Mouse (Mus musculus) cerebellum, postnatal 25 days (tissue): Measurements from ENCODE around the gene Selenos.
"Not testable (repeated sequence)": the region's sequence is repeated elsewhere in the genome, so short reads cannot be mapped to it uniquely, and the experiment has no call there.

ENCODE experiments used
- DNase-seq, 2 experiments: peaks; one replicate each; pipeline ENCODE4 v3.0.0; 2021; ENCODE audit warnings: mixed read lengths in 2 of 2

Gene Selenos

GRCm38 (mm10) chr7:66079364-66080230, at the start of gene Selenos:
Gene Selenos (plus strand): TSS chr7:66079649.
- peak; percentile 95 to 96 for DNase-seq

- no peak for DNase-seq
These were observed 42.6 kb upstream of the Selenos start for GRCm38 (mm10) chr7:66036809-66037208.

- peak; percentile 35 to 47 for DNase-seq
These were observed 41.2 kb upstream of the Selenos start for GRCm38 (mm10) chr7:66038261-66038660.

GRCm38 (mm10) chr7:66038730-66039129, 40.7 kb upstream of the Selenos start:
- DNase-seq, result peak; percentile 63 to 69

DNA sequence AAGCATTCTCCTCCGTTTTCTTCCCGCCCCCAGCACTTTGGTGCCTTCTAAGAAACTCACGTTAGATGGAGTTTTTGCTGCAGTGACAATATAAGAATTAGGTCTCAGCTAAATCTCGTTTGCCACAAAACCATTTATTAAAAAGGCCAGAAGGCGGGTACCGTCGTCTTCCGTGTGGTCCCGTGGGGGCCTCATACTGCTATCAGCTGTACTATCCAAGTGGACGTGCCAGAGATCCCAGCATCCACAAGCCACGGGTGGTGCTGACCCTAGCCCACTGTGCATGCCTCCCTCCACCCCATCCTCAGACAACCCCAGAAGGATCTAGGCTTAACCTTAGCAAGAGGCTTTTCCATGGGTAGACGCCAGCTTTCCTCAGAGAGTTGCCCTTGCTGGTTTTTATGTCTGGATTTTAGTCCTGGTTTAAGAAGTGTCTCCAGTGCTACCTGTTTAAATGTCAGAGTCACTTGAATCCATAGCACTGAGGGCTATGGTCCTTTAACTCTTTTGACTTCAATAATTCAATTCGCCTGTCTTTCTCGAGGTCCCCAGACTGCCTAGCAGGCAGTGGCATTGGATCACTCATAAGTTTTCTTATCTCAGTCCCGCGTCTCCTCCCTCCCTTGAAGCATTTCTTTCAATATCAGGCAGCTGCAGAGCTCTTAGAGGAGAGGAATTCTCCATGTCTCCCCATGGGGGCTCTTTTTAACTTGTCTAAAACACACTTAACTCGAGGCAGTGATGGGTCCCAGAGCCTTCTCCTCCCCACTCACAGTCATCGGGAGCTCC, 39.2 kb upstream of the Selenos start:
- DNase-seq, result no peak

DNA sequence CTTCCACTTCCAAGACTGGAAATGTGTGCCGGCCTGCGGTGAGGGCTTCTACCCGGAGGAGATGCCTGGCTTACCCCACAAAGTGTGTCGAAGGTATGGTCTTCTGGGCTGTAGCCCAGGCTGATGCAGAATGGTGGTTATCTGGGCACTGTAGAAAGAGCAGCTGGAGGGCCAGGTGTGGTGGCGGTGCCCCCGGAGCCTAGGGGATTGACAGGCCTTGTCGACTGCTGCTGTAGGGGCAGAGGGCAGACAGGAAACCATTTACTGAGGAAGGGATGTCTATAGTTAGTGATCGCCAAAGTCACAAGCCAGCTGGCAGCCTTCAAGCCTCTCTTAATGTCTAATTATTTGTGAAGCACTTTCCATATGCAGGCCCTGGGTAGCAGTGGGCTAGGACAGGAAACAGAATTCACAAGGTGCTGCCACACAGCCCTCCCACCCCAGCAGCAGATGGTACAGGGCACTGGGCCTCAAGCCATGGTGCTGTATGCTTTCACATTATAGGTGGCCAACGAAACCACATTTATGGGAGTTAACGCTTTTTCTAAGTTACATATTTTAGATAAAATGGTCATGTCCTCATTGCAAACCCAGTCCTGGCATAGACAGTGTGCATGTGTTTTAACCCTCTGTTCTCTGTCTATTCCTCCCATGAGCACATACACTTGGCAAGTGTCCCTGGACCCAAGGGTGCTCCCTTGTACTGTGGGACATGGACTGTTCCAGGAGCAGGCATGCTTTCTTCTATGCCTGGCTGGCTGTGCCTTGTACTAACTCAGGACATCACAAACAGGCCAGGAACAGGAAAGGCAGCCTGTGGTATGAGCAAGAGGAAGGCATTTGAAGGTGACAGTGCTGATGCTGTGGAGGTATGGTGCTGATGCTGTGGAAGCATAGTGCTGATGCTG, 35.6 kb upstream of the Selenos start, which contains the start of gene Gm45213:
Gene Gm45213, plus strand, starts transcription at position 51 of the 908 bp plus-strand sequence.
- DNase-seq, result peak; percentile 77 to 79

DNA sequence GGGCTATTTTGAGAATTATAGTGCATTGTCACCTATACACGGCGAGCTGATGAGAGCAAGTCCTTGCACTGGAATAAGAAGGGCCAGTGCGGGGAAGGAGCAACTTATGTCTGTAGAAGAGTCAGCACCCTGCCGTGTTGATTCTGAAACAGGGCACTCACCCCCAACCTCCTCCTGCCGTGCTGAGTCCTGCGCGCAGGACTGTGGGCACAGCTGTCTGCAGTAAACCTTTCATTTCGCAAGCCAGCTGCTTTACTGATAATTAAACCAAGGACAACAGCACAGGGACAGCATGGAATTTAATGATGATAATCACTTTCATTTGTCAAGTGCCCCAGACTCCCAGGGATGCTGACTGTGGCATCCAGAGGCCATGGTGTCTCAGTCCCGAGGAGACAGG, 34.8 kb upstream of the Selenos start:
- no peak for DNase-seq

DNA sequence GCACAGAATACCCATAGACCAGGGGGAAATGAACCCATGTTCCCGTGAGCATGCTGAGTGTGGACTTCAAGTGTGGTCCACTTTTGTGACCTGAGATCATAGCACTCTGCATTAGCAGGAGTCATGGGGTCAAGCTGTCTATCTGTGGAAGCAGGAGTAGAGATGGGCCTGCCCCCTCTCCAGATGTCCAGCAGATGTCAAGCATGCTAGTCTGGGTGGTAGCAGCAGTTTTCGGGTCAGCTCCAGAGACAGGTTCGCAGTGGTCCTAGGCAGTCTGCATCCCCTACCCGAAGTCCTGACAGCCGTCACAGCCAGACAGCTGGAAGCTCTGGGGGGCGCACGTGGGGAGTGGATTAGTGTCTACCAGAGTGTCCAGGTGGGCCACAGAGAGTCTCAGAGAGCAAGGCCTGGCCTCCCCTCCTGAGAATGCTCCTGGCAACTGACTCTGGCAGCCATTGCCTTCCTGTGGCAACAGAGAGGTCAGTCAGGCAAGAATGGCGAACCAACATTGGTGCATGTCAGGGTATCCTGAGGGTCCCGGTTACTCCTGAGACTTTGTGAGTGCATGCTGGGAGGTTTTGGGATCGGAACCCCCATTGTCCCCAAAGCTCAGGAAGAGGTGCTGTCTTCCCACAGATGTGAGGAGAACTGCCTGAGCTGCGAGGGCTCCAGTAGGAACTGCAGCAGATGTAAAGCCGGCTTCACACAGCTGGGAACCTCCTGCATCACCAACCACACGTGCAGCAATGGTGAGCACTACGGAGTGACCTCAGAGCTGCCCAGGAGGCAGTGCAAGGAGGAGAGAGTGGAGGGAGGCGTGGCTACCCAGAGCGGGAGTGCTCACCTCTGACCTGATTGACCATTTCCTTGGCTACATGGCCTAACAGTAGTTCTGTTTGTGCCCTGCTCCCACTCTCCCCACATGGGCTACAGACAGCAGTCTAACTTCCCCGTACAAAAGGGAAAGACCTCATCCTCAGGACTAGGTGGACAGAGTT, 32.2 kb upstream of the Selenos start:
- no peak for DNase-seq

- DNase-seq, result no peak
These were observed 31.5 kb upstream of the Selenos start for GRCm38 (mm10) chr7:66047975-66048374.

GRCm38 (mm10) chr7:66048446-66049230, 30.8 kb upstream of the Selenos start:
- no peak for DNase-seq

- no peak for DNase-seq
These were observed 25.4 kb upstream of the Selenos start for GRCm38 (mm10) chr7:66053946-66054483.

DNA sequence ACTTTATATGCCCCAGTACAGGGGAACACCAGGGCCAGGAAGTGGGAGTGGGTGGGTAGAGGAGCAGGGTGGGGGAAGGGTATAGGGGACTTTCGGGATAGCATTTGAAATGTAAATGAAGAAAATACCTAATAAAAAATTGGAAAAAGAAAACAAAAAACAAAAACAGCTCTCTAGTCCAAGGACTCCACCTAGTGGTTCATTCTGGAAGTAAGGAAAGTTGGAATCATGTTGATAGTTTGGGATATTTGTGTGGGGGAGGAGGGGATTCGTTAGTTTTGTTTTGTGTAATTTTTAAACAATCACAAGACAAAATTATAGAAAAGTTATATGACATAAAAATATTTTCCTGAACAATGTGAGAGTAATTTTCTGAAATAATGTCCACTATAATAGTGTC, 24.1 kb upstream of the Selenos start:
- DNase-seq, result not testable (repeated sequence)

DNA sequence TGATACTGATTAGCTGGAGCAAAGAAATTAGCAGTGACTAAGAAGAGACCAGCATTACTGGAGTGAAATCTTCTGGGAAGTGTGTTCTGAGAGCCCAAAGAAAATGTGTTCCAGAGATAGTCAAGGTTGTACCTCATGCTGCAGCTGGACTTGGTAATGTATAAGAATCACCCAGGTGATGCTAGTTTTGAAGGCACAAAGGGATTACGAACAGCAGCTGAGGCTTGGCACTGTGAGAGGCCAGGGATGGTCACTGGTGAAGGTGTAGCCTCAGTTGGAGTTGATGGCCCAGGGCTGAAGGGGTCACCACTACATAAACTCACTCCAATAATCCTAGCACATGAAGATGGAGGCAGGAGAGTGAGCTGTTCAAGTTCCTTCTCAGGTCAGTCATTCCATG, 20.7 kb upstream of the Selenos start, which contains the start of gene Snrpa1:
Gene Snrpa1, plus strand, starts transcription at position 301 of the 400 bp plus-strand sequence.
- DNase-seq, result no peak

DNA sequence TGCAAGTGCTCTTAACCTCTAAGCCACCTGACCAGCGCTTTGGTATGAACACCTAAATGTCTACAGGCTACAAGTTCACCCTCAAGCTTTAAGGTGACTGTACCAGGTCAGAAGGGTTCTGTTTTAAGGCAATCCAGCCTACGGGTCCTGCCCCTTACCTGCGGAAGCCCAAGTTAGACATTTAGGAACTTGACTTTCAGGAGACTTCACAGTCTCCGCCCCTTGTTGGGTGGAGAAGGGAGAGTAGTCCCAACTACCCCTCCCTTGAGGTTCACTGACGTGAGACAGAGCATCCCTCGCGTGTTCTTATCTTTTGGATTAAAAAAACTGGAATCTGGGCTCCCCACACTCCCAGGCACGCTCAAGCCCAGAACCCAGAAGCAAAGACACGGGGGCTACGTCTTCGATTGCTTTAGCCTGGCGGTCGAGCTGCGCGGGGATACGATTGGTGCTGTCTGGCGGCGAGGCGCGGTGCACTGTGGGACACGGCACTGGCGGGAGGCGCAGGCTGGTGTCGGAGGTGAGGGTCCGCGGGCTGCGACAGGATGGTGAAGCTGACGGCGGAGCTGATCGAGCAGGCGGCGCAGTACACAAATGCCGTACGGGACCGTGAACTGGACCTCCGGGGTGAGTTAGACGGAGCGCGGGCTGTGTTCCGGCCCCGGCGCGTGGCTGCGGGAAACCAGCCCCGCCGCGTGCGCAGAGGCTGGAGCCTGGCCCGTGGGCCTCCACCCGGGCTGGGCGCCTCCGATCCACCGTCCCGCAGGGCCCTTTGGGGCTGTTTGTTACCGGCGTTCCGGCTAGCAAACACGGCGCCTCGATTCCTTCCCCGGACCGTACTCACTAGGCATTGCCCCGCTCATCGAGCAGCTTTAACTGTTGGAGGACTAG, 19.1 kb upstream of the Selenos start:
- DNase-seq, result peak; percentile 92 to 93

- no peak for DNase-seq
These were observed 18.4 kb upstream of the Selenos start for GRCm38 (mm10) chr7:66061057-66061456.

- DNase-seq, result peak; percentile 34 to 49
These were observed 3.0 kb upstream of the Selenos start for GRCm38 (mm10) chr7:66076411-66076810.

DNA sequence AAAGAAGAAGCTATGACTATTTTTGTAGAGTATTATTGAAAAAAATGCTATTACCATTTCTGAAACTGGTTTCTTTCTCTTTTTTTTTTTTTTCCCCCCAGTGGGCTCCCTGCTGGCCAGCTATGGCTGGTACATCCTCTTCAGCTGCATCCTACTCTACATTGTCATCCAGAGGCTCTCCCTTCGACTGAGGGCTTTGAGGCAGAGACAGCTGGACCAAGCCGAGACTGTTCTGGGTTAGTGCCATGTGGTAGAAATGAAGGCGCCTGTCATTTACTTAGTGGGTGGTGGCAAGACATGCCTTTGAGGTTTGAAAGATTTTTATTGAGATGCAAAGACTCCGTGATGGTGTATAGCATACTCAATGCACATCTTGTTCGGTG, 773 bp downstream of the Selenos start:
- no peak for DNase-seq

- DNase-seq, result no peak
These were observed 4.3 kb downstream of the Selenos start for GRCm38 (mm10) chr7:66083757-66084156.

DNA sequence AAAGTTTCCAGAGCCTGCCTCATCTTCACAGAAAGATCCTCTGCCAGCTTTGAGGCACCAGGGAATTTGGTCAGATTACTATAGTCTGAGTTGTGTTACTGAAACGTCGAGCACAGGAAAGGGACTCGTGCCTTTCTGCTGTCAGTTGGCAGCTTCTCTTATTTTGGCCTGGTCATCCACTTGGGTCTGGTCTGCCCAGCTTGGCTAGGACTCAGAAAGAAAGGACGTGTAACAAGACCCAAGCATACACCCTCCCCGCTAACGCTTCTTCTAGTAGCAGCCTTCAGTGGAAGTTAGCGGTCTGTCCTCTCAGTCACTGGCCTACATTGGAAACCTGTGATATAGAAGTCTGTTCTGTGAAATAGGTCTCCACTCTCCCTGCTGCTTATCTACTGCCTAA, 5.1 kb downstream of the Selenos start:
- DNase-seq, result no peak
